Mouse (Mus musculus) embryonic facial prominence, embryonic 14.5 days (tissue): ENCODE data around the gene Iqschfp. TPM values are rescaled to one million over a fixed set of nuclear protein-coding genes. Genes with fewer than 3 reads are reported as not detected.

ENCODE experiments used
- ATAC-seq: fragments of 200-750 bp; cut with Nextera tagmentation; 2 replicates; pipeline ENCODE4 v1.8.0; 2017; ENCODE audit warnings: low read depth, moderate number of reproducible peaks, moderate TSS enrichment
- DNase-seq: peaks from one replicate; pipeline ENCODE4 v3.0.0-alpha.2; 2015; ENCODE audit warnings: low spot score
- H3K27ac ChIP-seq: fragments of 300-500 bp; sonication (generic); replicated peaks from 2 replicates; pipeline ENCODE4 v1.5.1; 2014; ENCODE audit warnings: low read depth, mild to moderate bottlenecking, low read length, moderate library complexity
- H3K27me3 ChIP-seq: fragments of 300-500 bp; sonication (generic); replicated peaks from 2 replicates; pipeline ENCODE4 v1.6.1; 2014; ENCODE audit warnings: low read length; ENCODE audit not compliant: control insufficient read depth, insufficient read depth
- H3K36me3 ChIP-seq: fragments of 300-500 bp; sonication (generic); 2 replicates; pipeline ENCODE4 v1.6.1; 2014; ENCODE audit warnings: low read length, mixed read lengths; ENCODE audit not compliant: control insufficient read depth, insufficient read depth
- H3K4me1 ChIP-seq: fragments of 300-500 bp; sonication (generic); 2 replicates; pipeline ENCODE4 v1.6.1; 2014; ENCODE audit warnings: antibody characterized with exemption, low read length; ENCODE audit not compliant: control insufficient read depth, insufficient read depth
- H3K4me2 ChIP-seq: fragments of 300-500 bp; sonication (generic); 2 replicates; pipeline ENCODE4 v1.6.1; 2014; ENCODE audit warnings: low read depth, mild to moderate bottlenecking, low read length, moderate library complexity, mixed read lengths
- H3K4me3 ChIP-seq: fragments of 300-500 bp; sonication (generic); 2 replicates; pipeline ENCODE4 v1.5.1; 2014; ENCODE audit warnings: low read depth, mild to moderate bottlenecking, low read length
- H3K9ac ChIP-seq: fragments of 300-500 bp; sonication (generic); 2 replicates; pipeline ENCODE4 v1.6.1; 2014; ENCODE audit warnings: low read depth, mild to moderate bottlenecking, low read length, moderate library complexity, mixed read lengths
- H3K9me3 ChIP-seq: fragments of 300-500 bp; sonication (generic); 2 replicates; pipeline ENCODE4 v1.6.1; 2016; ENCODE audit warnings: low read length; ENCODE audit not compliant: control insufficient read depth
- WGBS: fragments of 180-500 bp; shearing (Covaris S2); extraction: QIAGEN DNeasy Blood & Tissue Kit; methylation state at CpG from one replicate; pipeline ENCODE4 v1.1.7; 2014; 5-methylcytosine and 5-hydroxymethylcytosine counted together
- polyA plus RNA-seq: library from polyadenylated mRNA; unstranded; fragments of >200 nt; fragmentation: Nextera tagmentation; extraction: Ambion mirVana; gene quantifications from 2 replicates; pipeline ENCODE4 v1.2.1, GENCODE M21; 2014

Gene Iqschfp
- polyA plus RNA-seq, 1 experiment from 2014 or later: 1.2 TPM

GRCm38 (mm10) chr3:68630261-68630660 is 738.2 kb downstream of the Iqschfp start:
- WGBS: 80% methylated on average over 4 of the region's 4 CpGs
- Histone ChIP-seq H3K36me3 (no peaks in the 10 kb centered on the region; the same call in 1 of the 2 replicates), H3K4me2 (no peak overlapping the region), H3K27me3 (no peaks in the 10 kb centered on the region), H3K4me1 (no peaks in the 10 kb centered on the region), H3K9ac (no peak overlapping the region), H3K4me3 (no peak overlapping the region), H3K27ac (no peak overlapping the region), H3K9me3 (no peaks in the 10 kb centered on the region)
- ATAC-seq (no peak), DNase-seq (no peak)

- H3K4me3 ChIP-seq: no peak overlapping the region
- no peak overlapping the region for H3K4me2 ChIP-seq
- H3K4me1 ChIP-seq: no peaks in the 10 kb centered on the region
- H3K9ac ChIP-seq: no peak overlapping the region
- no peak overlapping the region for H3K27ac ChIP-seq
- DNase-seq: no peak
- WGBS: 84% methylated on average over 3 of the region's 3 CpGs
- H3K27me3 ChIP-seq: no peaks in the 10 kb centered on the region
- H3K9me3 ChIP-seq: no peaks in the 10 kb centered on the region
- H3K36me3 ChIP-seq: no peaks in the 10 kb centered on the region
- no peak for ATAC-seq
Measured at GRCm38 (mm10) chr3:68630821-68631220, 738.8 kb downstream of the Iqschfp start.

DNA sequence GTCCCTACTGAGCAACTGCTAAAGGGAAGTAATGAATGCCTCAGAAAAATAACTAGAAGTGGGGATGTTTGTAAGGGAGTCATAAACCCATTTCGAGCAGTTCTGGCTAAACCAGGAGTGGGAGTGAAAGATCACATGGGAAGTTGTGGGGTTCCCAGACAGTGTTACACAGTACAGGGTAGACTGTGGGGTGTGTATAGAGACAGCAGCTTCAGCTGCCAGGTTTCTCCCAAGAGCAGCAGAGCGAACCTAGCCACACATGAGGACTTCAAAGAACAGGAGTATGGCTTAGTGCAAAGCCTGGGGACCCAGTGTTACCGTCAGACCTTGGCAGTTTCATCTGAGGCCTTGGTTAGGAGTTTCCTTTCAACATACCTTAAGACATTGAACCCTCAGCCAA is 740.7 kb downstream of the Iqschfp start:
- H3K9ac ChIP-seq: no peak overlapping the region
- no peak for DNase-seq
- H3K27me3 ChIP-seq: no peaks in the 10 kb centered on the region
- H3K9me3 ChIP-seq: no peaks in the 10 kb centered on the region
- H3K4me1 ChIP-seq: no peaks in the 10 kb centered on the region
- no peak overlapping the region for H3K4me3 ChIP-seq
- no peak overlapping the region for H3K27ac ChIP-seq
- H3K4me2 ChIP-seq: no peak overlapping the region
- ATAC-seq: no peak
- H3K36me3 ChIP-seq: no peaks in the 10 kb centered on the region
- 75% methylated on average over 3 of the region's 3 CpGs for WGBS

DNA sequence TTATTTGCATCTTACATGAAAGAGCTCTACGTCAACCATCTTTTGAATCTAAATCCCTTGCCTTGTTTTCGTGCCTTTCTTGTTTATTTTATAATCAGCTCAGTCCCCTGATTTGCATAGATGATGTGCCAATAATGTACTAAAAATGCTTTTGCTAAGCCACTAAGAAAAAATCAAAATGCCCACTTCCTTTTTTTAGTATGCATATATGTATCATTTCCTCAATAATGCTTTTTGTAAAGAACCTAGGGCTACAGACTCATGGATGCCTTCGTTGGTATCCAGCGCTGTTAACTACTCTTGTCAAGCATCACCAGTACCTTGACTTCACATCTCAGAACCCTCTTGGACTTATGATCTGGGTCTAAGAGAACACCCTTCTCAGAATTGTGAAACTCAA is 741.5 kb downstream of the Iqschfp start:
- WGBS: 86% methylated on average over 4 of the region's 4 CpGs
- Histone ChIP-seq H3K9ac (no peak overlapping the region), H3K27ac (no peak overlapping the region), H3K4me2 (no peak overlapping the region), H3K9me3 (no peaks in the 10 kb centered on the region), H3K4me1 (no peaks in the 10 kb centered on the region), H3K27me3 (no peaks in the 10 kb centered on the region), H3K36me3 (no peaks in the 10 kb centered on the region), H3K4me3 (no peak overlapping the region)
- ATAC-seq (no peak), DNase-seq (no peak)

DNA sequence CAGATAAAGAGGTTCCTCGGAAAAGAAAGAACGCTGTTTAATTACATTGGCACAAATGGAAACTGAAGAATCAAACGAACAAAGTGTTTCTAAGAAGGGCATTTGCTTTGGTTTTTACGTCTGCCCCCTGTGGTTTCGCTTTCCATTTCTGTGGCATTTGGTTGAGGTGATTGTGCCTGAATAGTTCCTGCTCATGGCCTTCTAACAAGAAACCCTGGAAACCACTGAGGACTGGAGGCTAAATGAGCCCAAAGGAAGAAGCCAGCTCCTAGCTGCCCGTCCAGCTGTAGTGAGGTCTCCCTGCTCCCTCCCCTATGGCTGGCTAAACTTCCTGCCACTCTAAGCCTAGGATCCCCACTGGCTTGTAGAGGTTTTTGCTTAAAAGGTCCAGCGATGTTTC is 745.9 kb downstream of the Iqschfp start:
- no peaks in the 10 kb centered on the region for H3K4me1 ChIP-seq
- 34% methylated on average over 7 of the region's 7 CpGs for WGBS
- H3K27ac ChIP-seq: no peak overlapping the region

DNA sequence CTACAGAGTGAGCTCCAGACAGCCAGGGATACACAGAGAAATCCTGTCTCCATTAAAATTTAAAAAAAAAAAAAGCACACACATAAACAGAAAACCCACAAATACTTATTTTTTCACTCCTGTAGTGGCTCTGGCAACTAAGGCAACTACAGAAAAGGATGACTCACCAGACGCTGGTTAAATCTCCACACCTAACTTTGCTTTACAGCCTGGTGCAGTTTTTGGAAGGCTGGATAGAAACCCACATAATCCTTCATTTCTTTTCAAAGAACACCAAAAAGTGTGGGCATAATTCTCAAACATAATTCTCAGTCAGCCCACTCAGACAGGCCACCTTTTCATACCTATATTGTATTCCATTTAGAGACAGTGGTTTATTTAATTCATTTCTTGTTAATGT is 746.7 kb downstream of the Iqschfp start:
- WGBS: 88% methylated on average over 1 of the region's 1 CpGs
- Histone ChIP-seq H3K4me3 (no peak overlapping the region), H3K36me3 (no peaks in the 10 kb centered on the region), H3K9ac (no peak overlapping the region), H3K9me3 (no peaks in the 10 kb centered on the region), H3K4me1 (no peaks in the 10 kb centered on the region), H3K27ac (no peak overlapping the region), H3K4me2 (no peak overlapping the region), H3K27me3 (no peaks in the 10 kb centered on the region)
- ATAC-seq: no peak
- no peak for DNase-seq

More for the DNA sequence above, 745.9 kb downstream of the Iqschfp start:
- DNase-seq (no peak), ATAC-seq (no peak)
- Histone ChIP-seq H3K9ac (no peak overlapping the region), H3K4me2 (no peak overlapping the region), H3K27me3 (no peaks in the 10 kb centered on the region), H3K4me3 (no peak overlapping the region), H3K9me3 (no peaks in the 10 kb centered on the region), H3K36me3 (no peaks in the 10 kb centered on the region)

DNA sequence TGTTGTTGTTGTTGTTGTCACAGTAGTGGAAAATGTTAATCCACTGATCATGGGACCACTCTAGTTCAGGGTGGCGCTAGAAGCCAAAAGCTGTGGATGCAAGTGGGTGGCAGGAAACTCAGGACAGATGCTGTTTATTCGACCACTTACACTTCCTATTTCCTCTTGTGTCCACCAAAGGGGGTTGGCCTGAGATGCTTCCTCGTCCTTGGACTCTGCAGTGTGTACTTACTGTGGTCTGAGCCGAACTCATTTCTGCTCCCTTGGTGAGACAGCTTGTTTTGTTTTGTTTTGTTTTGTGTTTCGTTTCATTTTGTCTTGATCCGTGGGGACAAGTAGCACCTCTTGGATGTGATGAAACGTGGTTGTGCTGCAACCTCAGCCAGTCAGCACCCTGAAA is 750.9 kb downstream of the Iqschfp start:
- Histone ChIP-seq H3K9ac (no peak overlapping the region), H3K27ac (no peak overlapping the region), H3K4me3 (no peak overlapping the region), H3K4me2 (no peak overlapping the region), H3K36me3 (no peaks in the 10 kb centered on the region), H3K27me3 (no peaks in the 10 kb centered on the region), H3K9me3 (no peaks in the 10 kb centered on the region), H3K4me1 (no peaks in the 10 kb centered on the region)
- no peak for ATAC-seq
- DNase-seq: no peak
- 87% methylated on average over 7 of the region's 7 CpGs for WGBS

- Histone ChIP-seq H3K4me1 (no peaks in the 10 kb centered on the region), H3K4me2 (no peak overlapping the region), H3K27me3 (no peaks in the 10 kb centered on the region), H3K9me3 (no peaks in the 10 kb centered on the region), H3K9ac (no peak overlapping the region), H3K36me3 (no peaks in the 10 kb centered on the region), H3K27ac (no peak overlapping the region), H3K4me3 (no peak overlapping the region)
- WGBS: 87% methylated on average over 6 of the region's 6 CpGs
- DNase-seq (no peak), ATAC-seq (no peak)
Measured at GRCm38 (mm10) chr3:68646387-68647130, 754.5 kb downstream of the Iqschfp start.

DNA sequence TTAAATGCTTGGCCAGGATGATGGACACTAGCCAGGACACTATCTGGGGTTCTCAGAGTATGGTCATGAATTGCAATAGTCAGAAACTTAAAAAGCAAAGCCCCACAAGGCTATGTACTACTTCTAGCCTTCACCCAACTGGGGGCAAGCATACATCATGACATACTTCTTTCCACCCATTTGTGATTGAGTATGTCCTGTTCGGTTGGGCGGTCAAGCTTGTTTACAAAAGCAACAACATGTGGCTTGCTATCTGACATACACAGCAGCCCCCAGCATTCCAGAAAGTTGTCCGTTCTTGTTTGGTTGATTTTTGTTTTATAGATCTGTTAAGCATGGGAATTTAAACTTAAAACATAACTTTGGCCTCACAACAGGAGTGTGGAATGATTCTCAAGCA is 755.2 kb downstream of the Iqschfp start:
- no peaks in the 10 kb centered on the region for H3K36me3 ChIP-seq
- H3K4me2 ChIP-seq: no peak overlapping the region
- H3K9me3 ChIP-seq: no peaks in the 10 kb centered on the region
- WGBS: 76% methylated on average over 3 of the region's 3 CpGs
- H3K4me3 ChIP-seq: no peak overlapping the region
- H3K9ac ChIP-seq: no peak overlapping the region
- no peak for DNase-seq
- no peak overlapping the region for H3K27ac ChIP-seq
- ATAC-seq: no peak
- H3K4me1 ChIP-seq: no peaks in the 10 kb centered on the region
- H3K27me3 ChIP-seq: no peaks in the 10 kb centered on the region
